Mouse (Mus musculus): ENCODE results near the gene Gng7.

DNA sequence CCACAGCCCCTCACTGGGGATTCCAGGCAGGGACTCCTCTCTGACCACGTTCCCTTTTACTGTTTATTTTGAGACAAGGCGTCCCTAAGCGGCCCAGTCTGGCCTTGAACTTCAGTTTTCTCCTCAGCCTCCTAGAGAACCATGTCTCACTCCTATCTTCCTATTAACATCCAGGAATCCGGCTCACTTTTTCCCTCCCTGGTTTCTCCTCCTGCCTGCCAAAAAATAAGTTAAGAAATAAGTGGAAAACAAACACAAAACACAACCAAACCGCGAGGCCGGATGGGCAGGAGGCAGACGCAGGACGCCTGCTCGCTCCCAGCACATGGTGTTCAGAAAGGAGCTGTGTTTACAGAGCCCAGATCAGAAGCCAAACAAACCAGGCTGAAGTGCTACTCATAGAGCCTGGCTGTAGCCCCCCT, 52.7 kb downstream of the Gng7 start:
- TF ChIP-seq EP300 (IDR thresholded peaks at IDR 0.05; ENCODE audit: insufficient read depth, low read depth, low read length) (no peak), CTCF (IDR thresholded peaks at IDR 0.05; ENCODE audit: low read depth, low read length) (no peak), POLR2A (IDR thresholded peaks at IDR 0.05; ENCODE audit: insufficient read depth, low read length) (no peak)
